ENCODE assay signal across 8 mouse cellular contexts in the genomic region with DNA sequence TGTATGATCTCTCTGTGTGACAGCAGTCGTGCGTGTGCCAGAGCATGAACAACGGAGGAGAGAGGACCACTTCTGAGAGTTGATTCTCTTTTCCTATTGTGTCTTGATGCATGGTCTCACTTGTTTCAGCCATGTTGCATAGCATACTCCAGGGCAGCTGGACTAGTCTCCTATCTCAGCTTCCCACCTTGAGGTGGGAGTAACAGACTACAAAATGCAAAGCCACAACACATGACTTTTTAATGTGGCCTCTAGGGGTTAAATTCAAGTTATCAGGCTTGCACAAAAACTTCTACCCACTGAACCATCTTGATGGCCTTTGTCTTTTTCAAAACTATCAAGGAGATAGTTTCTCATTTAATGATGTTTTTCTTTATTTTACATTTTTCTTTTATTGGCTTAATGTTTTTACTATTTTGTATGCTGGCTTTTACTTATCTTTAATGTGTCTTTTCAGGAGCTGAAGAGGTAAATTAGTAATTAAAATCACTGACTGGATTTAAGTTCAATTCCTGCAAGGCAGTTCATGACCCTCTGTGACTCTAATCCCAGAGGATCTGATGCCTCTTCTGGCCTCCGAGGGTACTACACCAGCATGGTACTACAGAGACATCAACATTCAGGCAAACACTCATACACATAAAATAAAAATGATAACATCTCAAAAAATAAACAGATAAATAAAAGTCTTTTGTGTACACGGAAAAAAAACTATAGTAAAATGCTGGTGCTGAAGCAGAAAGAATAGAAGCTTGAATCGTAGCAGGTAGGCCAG. TPM values are rescaled to one million over a fixed set of nuclear protein-coding genes. Genes with fewer than 3 reads are reported as not detected.
A peak's percentile ranks its signal among the peaks of the same experiment; 100 is the strongest.
DNase-seq lines count a peak whose midpoint lies in the region; ATAC-seq and TF ChIP-seq lines count a peak whose summit lies in the region.

No protein-coding gene starts in this region.

- no peak for TF ChIP-seq EP300 in heart, postnatal 0 days (IDR thresholded peaks at IDR 0.05; ENCODE audit: low read depth)
- TF ChIP-seq EP300 in stomach, postnatal 0 days (optimal IDR thresholded peaks at IDR 0.05): no peak

- no peak for DNase-seq in heart, postnatal 0 days (ENCODE audit: low spot score)
- DNase-seq in thymus, adult 2 months: peak; percentile 31
- DNase-seq in thymus, postnatal 0 days (ENCODE audit: low spot score): no peak
- no peak for DNase-seq in stomach, postnatal 0 days (ENCODE audit: low spot score)
- no peak for DNase-seq in left cerebral cortex, postnatal 10 days (ENCODE audit: extremely low spot score in 1 of 2, low spot score in 2 of 2)
- DNase-seq in urinary bladder, postnatal 25 days (ENCODE audit: low spot score): no peak

- no peak overlapping the region for H3K27ac ChIP-seq in heart, postnatal 0 days (ENCODE audit: low read depth)
- no peak overlapping the region for H3K27ac ChIP-seq in heart, embryonic 11.5 days (ENCODE audit: low read depth, low read length)
- H3K27ac ChIP-seq in thymus, adult 2 months (ENCODE audit: control insufficient read depth, insufficient read depth, low read length): no peak overlapping the region
- no peak overlapping the region for H3K27ac ChIP-seq in stomach, postnatal 0 days (replicated peaks)

- H3K9ac ChIP-seq in heart, postnatal 0 days (replicated peaks; ENCODE audit: low read depth, low read length): no peak overlapping the region
- H3K9ac ChIP-seq in heart, embryonic 11.5 days (ENCODE audit: low read depth, low read length): no peak overlapping the region
- H3K9ac ChIP-seq in stomach, postnatal 0 days (ENCODE audit: low read length): no peak overlapping the region

- 79% methylated on average over 6 of the region's 6 CpGs for WGBS in heart, postnatal 0 days
- 78% methylated on average over 6 of the region's 6 CpGs for whole genome bisulfite sequencing in heart, embryonic 11.5 days (ENCODE audit: insufficient replicate concordance)
- 88% methylated on average over 6 of the region's 6 CpGs for WGBS in thymus, adult 2 months
- WGBS in stomach, postnatal 0 days: 84% methylated on average over 6 of the region's 6 CpGs

- intact Hi-C loops in left cerebral cortex, postnatal 10 days (cut with DNase I): no loop called here

- H3K4me3 ChIP-seq in heart, postnatal 0 days (ENCODE audit: low read depth, low read length): no peak overlapping the region
- H3K4me3 ChIP-seq in heart, embryonic 11.5 days (ENCODE audit: low read depth, low read length): no peak overlapping the region
- no peak overlapping the region for H3K4me3 ChIP-seq in thymus, adult 2 months (ENCODE audit: control insufficient read depth, insufficient read depth, low read length)
- no peak overlapping the region for H3K4me3 ChIP-seq in stomach, postnatal 0 days (ENCODE audit: low read depth, low read length)

- no peak for ATAC-seq in heart, postnatal 0 days (ENCODE audit: insufficient read depth, low read depth)
- no peak for ATAC-seq in heart, embryonic 11.5 days (replicated peaks; ENCODE audit: insufficient number of reproducible peaks, low FRiP score, low TSS enrichment)
- ATAC-seq in granulocyte monocyte progenitor cell, adult 5-6 weeks (replicated peaks; ENCODE audit: poor library complexity, severe bottlenecking): peak; percentile 58; the same call in 1 of the 2 replicates
- ATAC-seq in stomach, postnatal 0 days (ENCODE audit: low FRiP score, low TSS enrichment): no peak

- no peak for TF ChIP-seq POLR2A in thymus, adult 2 months (IDR thresholded peaks at IDR 0.05; ENCODE audit: control insufficient read depth, extremely low read depth, insufficient read depth, low read length, poor library complexity)

- H3K36me3 ChIP-seq in heart, postnatal 0 days (replicated peaks; ENCODE audit: control insufficient read depth, insufficient read depth, low read length): no peaks in the 10 kb centered on the region
- no peaks in the 10 kb centered on the region for H3K36me3 ChIP-seq in heart, embryonic 11.5 days (ENCODE audit: control insufficient read depth, insufficient read depth, low read length)
- H3K36me3 ChIP-seq in thymus, adult 2 months (ENCODE audit: control insufficient read depth, insufficient read depth, low read length): no peaks in the 10 kb centered on the region
- no peaks in the 10 kb centered on the region for H3K36me3 ChIP-seq in stomach, postnatal 0 days (ENCODE audit: control insufficient read depth, insufficient read depth, low read length)

- H3K9me3 ChIP-seq in heart, postnatal 0 days (replicated peaks; ENCODE audit: control insufficient read depth, low read length): no peaks in the 10 kb centered on the region
- no peaks in the 10 kb centered on the region for H3K9me3 ChIP-seq in heart, embryonic 11.5 days (replicated peaks; ENCODE audit: control insufficient read depth, low read length)
- no peaks in the 10 kb centered on the region for H3K9me3 ChIP-seq in stomach, postnatal 0 days (ENCODE audit: control insufficient read depth, low read length)

- no peaks in the 10 kb centered on the region for H3K27me3 ChIP-seq in heart, postnatal 0 days (ENCODE audit: control insufficient read depth, insufficient read depth, low read length)
- no peaks in the 10 kb centered on the region for H3K27me3 ChIP-seq in heart, embryonic 11.5 days (ENCODE audit: control insufficient read depth, insufficient read depth, low read length)
- H3K27me3 ChIP-seq in thymus, adult 2 months (ENCODE audit: control insufficient read depth, insufficient read depth, low read length): no peaks in the 10 kb centered on the region
- H3K27me3 ChIP-seq in stomach, postnatal 0 days (ENCODE audit: control insufficient read depth, insufficient read depth, low read length): no peaks in the 10 kb centered on the region

- H3K4me2 ChIP-seq in heart, postnatal 0 days (ENCODE audit: low read depth, low read length): no peak overlapping the region
- H3K4me2 ChIP-seq in heart, embryonic 11.5 days: no peak overlapping the region
- no peak overlapping the region for H3K4me2 ChIP-seq in stomach, postnatal 0 days (replicated peaks; ENCODE audit: low read depth)

- H3K4me1 ChIP-seq in heart, postnatal 0 days (ENCODE audit: control insufficient read depth, insufficient read depth): peaks cover 9% of the 10 kb centered on the region
- H3K4me1 ChIP-seq in heart, embryonic 11.5 days (ENCODE audit: control insufficient read depth, insufficient read depth, low read length): peaks cover 12% of the 10 kb centered on the region
- no peaks in the 10 kb centered on the region for H3K4me1 ChIP-seq in thymus, adult 2 months (replicated peaks; ENCODE audit: control insufficient read depth, insufficient read depth, low read length)
- no peaks in the 10 kb centered on the region for H3K4me1 ChIP-seq in stomach, postnatal 0 days (replicated peaks; ENCODE audit: control insufficient read depth, insufficient read depth)

- TF ChIP-seq CTCF in heart, postnatal 0 days (IDR thresholded peaks at IDR 0.05; ENCODE audit: low read depth): peak; percentile 44
- TF ChIP-seq CTCF in thymus, adult 2 months (IDR thresholded peaks at IDR 0.05; ENCODE audit: borderline replicate concordance, control insufficient read depth, extremely low read depth, insufficient read depth, low read length, poor library complexity): no peak
- peak; percentile 65 for TF ChIP-seq CTCF in stomach, postnatal 0 days (IDR thresholded peaks at IDR 0.05; ENCODE audit: low read depth)

RNA-seq across cellular contexts. Expression of gene Sh2d4b, which starts 6.5 kb away (rescaled TPM):
- total RNA-seq in heart, postnatal 0 days (2014; rRNA removed; ENCODE audit: low replicate concordance): 0.46 and 1.0 TPM in 2 replicates
- polyA plus RNA-seq in heart, postnatal 0 days (2015; fragmentation: Nextera tagmentation; extraction: Ambion mirVana): 0.20 and 0.21 TPM in 2 replicates
- 0.56 and 0.89 TPM in 2 replicates for polyA plus RNA-seq in heart, embryonic 11.5 days (2014; fragmentation: Nextera tagmentation; extraction: Ambion mirVana)
- polyA plus RNA-seq in thymus, adult 2 months (2012; rRNA removed): 5.4 and 7.0 TPM in 2 replicates
- 21.4 and 22.4 TPM in 2 replicates for polyA plus RNA-seq in thymus, postnatal 0 days (2015; fragmentation: Nextera tagmentation; extraction: Ambion mirVana)
- total RNA-seq in granulocyte monocyte progenitor cell, adult 5-6 weeks (2014; fragmentation: Nextera tagmentation): not detected in 2 replicates
- not detected in 2 replicates for total RNA-seq in granulocyte monocyte progenitor cell, adult 5-6 weeks (2017)
- 0.07 and 0.22 TPM in 2 replicates for polyA plus RNA-seq in stomach, postnatal 0 days (2015; fragmentation: Nextera tagmentation; extraction: Ambion mirVana)
- total RNA-seq in left cerebral cortex, postnatal 10 days (2021): 1 to 10 TPM; 3.6 to 4.6 TPM
